Mouse (Mus musculus): ENCODE data around the gene Stk39.

Stk39 gene

GRCm38 (mm10) chr2:68379631-68380030 is 92.4 kb downstream of the Stk39 start:
- DNase-seq: no peak

GRCm38 (mm10) chr2:68378319-68378718 is 93.7 kb downstream of the Stk39 start:
- no peak for DNase-seq

- DNase-seq: peak; percentile 59 to 76
These were observed 94.8 kb downstream of the Stk39 start for GRCm38 (mm10) chr2:68377251-68377681.

GRCm38 (mm10) chr2:68376660-68377059 is 95.4 kb downstream of the Stk39 start:
- peak; percentile 36 to 66 for DNase-seq

GRCm38 (mm10) chr2:68374202-68374601 is 97.9 kb downstream of the Stk39 start:
- DNase-seq: no peak

- no peak for DNase-seq
These were observed 100.2 kb downstream of the Stk39 start for GRCm38 (mm10) chr2:68371912-68372311.

DNA sequence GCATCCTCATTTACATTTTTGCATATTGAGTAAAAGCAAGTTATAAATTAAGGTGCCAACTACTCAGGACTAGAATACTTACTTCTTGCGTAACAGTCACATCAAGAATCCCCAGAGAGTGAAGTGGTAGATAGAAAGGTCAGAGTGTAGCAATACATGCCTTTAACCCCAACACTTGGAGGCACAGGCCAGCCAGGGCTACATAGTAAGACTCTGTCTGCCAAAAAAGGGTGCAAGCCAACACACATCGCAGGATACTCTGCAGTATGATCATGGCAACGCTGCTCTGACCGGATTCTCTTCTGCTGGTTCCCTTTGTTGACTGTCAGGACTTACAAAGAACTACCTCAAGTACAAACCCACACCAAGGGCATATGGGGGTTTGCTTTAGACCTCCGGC is 101.7 kb downstream of the Stk39 start:
- DNase-seq: no peak

GRCm38 (mm10) chr2:68369080-68369479 is 103.0 kb downstream of the Stk39 start:
- no peak for DNase-seq

DNA sequence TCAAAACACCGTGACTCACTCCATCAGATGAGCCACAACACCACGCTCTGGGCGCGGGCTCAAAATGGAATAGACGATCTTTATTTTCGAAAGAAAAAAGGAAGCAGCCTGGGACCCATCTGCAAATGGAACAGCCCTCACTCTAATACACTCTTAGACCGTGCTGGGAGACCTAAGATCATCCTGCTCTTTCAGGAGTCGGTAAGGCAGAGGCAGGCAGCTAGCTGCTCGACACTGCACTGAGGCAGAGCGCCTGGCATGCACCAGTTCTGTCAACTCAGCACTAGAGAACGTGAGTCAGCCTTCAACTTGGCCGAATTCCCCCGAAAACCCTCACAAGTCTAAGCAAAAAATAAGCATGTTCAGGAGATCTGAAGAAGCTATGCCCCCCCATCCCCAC is 104.1 kb downstream of the Stk39 start:
- DNase-seq: no peak

DNA sequence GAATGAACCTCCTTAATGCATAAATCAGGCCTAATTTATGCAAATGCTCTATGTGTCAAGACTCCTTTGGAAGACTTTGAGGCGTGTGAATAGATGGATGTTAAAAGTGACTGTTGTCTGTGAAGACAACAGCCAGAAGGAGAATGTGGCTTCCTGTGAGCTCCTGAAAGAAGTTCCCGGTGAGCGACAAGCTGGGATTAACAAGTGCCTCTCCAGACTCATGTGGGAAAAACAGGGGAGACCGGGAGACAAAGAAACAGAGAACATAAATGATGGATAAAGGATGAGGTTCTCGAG is 105.2 kb downstream of the Stk39 start:
- no peak for DNase-seq

DNA sequence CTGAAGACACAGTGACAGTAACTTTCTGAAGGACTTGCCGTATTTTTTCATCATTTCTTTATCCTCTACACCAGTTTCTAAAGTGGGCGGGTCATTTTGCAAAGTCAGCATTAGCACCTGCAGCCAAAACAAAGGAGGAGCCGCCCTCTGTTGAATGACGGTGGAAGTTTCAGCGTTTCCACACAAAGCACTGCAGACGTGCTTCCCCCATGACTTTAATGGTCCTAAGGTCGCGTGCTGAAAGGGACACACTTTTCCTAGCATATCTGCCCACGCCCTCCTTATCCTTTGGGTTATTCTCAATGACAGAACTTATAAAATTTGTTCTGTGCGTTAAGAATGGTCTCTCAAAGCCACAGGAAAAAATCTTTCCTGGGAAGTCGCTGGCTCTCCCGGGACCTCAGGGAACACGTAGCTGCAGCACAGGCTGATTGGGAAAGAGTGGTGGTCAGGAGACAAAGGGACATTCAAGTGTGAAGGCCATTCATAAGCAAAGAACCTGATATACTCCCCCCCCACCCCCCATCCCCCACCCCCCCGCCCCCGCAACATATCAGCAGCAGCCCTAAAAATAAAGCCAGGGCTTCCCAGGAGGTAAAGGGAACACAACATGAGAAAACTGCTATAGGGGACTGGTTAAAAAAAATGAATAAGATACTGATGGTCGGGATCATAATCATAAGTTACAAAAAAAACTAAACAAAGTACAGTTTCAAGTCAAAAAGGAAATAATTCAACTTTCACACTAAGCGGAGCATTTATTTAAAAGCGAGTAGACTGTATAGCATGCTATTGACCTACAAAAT is 105.8 kb downstream of the Stk39 start:
- no peak for DNase-seq

GRCm38 (mm10) chr2:68365504-68365903 is 106.6 kb downstream of the Stk39 start:
- DNase-seq: peak in 1 of 2 experiments; percentile 40

DNA sequence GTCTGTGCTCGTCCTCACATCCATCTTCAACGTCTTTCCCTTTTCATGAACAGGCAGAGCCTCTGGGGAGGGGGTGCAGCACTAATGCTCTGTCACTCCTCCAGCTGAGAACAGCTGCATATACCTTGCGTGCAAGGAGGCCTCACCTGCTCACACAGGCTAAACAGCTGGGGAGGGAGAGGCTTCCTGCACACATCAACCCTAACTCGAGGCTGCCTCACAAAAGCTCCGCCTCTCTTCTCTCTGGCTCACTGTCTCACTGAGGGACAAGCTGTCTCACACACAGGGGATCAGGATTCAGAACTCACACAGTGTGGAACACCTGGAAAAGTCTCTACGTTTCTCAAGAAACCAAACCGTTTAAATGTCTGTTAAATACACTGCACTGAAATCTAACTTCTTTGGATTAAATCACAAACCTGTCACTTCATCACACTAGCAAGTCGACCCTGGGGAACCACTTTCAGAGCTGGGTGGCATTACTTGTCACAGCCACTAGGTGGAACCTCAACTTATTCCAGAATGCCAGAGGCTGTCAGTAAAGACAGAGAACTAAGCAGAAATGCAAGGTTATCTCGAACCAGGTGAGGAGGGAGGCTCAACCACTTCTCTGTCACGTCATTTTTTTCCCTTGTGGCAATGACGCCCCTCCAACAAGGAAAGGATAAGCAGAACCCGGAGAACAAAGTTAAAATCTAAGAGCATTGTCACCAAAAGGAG is 107.7 kb downstream of the Stk39 start:
- peak; percentile 47 to 60 for DNase-seq

- no peak for DNase-seq
These were observed 108.9 kb downstream of the Stk39 start for GRCm38 (mm10) chr2:68363159-68363558.

GRCm38 (mm10) chr2:68361701-68362100 is 110.4 kb downstream of the Stk39 start:
- DNase-seq: no peak

DNA sequence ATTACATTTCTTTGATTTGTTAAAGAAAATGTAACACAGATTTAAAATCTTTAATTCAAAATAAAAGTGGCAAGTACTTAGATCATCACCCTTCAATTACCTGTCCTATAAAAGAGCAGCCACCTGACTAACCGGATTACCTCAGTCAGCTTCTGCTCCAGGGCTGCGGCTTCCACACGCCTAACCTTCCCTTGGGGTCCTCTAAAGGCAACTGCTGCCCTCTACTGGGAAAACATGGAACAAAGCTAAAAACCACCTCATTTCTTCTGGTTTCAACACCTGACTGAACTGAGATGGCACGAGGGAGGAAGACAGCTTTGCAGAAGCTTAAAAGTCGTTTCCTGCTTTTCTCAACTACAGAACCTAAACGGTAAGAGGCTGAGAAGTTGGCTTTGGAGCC is 121.4 kb downstream of the Stk39 start:
- peak; percentile 51 to 66 for DNase-seq

DNA sequence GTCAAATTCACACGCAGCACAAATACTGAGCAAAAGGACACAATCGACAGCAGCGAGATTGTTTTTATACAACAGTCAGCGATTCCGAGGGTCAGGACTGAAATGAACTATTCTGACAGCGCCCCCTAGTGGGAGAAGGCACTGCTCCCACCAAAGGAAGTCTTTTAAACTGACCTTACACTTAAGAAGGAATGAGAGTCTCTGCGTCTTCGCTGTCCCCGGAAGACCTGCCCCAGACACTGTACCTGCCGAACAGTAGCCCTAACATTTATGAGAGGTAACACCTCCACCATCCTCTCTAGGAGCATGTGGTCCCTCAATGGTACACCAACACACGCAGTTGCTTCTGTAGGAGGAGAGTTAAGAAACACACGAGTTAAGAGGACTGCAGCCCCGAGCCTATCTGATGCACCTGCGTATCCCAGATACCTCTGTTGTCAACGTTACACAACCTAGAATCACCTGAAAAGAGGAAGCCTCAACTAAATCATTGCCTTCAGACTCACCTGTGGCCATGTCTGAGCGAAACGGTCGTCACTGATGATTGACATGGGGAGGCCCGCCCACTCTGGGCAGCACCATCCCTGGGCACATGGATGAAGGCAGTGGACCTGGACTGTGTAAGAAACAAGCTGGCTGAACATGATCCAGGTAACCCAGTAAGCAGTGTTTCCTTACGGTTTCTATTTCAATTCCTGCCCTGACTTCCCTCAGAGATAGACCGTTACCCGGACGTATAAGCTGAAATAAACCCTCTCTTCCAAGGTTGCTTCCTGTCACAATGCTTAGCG is 122.3 kb downstream of the Stk39 start:
- DNase-seq: peak; percentile 45 to 79

DNA sequence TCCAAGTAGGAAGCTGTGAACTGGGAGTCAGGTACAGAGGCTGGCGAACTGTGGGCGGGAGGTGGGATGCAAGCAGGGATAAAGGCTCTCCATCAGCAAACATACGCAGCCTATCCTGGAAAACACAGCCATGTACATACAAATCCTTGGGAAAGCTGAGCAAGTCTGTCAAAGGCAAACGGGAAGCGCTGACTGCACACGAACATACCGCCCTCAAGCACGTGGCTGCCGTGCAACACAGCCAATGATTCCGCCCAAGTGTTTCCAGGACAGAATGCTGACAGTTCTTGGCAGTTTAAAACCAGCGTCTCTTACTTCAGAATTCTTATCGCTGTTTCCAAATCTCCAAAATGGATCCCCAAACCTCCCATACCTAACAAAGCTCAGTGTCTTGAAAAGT is 123.1 kb downstream of the Stk39 start:
- DNase-seq: no peak

GRCm38 (mm10) chr2:68346606-68347237 is 125.3 kb downstream of the Stk39 start:
- DNase-seq: no peak

DNA sequence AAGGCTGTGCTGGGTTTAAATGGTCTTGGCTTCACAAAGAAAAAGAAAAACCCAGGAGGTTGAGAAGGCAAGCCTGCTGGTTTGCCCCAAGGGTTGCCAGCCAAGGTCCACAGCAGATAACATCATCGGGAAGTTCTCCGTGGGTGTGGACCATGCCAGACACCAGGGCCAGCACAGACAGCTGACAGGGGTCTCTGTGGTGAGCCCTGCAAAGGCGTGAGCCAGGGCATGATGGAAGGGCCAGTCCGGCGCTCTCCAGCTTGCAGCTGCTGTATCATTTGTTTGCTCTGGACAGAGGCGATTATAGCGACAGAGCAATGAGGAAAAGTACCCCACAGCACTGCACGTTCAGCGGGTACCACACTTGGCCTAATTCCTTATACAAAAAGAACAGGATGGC is 126.8 kb downstream of the Stk39 start:
- no peak for DNase-seq

- peak in 1 of 2 experiments; percentile 22 for DNase-seq
These were observed 128.3 kb downstream of the Stk39 start for GRCm38 (mm10) chr2:68343751-68344150.

GRCm38 (mm10) chr2:68342122-68342646 is 129.9 kb downstream of the Stk39 start:
- peak; percentile 56 to 65 for DNase-seq

DNA sequence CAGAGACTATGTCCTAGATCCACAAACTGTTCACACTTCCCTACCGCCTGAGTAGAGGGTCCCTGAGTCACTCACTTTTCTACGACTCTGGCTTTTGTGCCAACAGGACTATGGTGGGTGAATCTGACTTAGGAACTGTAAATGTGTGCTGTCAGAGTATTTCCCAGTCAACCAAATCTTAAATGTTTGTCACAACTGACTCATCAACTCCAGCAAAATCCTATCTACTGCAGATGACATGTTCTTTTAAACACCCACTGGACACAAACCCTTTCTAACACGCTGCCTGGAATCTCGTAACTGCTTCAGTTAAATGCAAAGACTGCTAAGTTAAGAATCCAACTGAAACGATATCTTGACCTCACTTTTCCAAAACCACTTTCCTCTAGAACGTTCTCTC is 135.2 kb downstream of the Stk39 start:
- DNase-seq: no peak

All from kidney, adult 8-10 months (tissue).